Mouse (Mus musculus) stomach, postnatal 0 days (tissue): Measurements from ENCODE around the gene N4bp3. TPM values are rescaled to one million over a fixed set of nuclear protein-coding genes. Genes with fewer than 3 reads are reported as not detected.
"Not testable (repeated sequence)": the region's sequence is repeated elsewhere in the genome, so short reads cannot be mapped to it uniquely, and the experiment has no call there.

Experiments used
- ATAC-seq: fragments of 200-750 bp; cut with Nextera tagmentation; 2 replicates; pipeline ENCODE4 v1.8.0; 2017; ENCODE audit not compliant: low FRiP score, low TSS enrichment
- DNase-seq: peaks from one replicate; pipeline ENCODE4 v3.0.0-alpha.2; 2016; ENCODE audit warnings: low spot score
- H3K27ac ChIP-seq: fragments of 300-500 bp; sonication (generic); replicated peaks from 2 replicates; pipeline ENCODE4 v1.5.1; 2014; ENCODE audit warnings: mild to moderate bottlenecking, control low read depth
- H3K27me3 ChIP-seq: fragments of 300-500 bp; sonication (generic); 2 replicates; pipeline ENCODE4 v1.6.1; 2014; ENCODE audit warnings: low read length; ENCODE audit not compliant: control insufficient read depth, insufficient read depth
- H3K36me3 ChIP-seq: fragments of 300-500 bp; sonication (generic); 2 replicates; pipeline ENCODE4 v1.6.1; 2014; ENCODE audit warnings: low read length, mixed read lengths; ENCODE audit not compliant: control insufficient read depth, insufficient read depth
- H3K4me1 ChIP-seq: fragments of 300-500 bp; sonication (generic); replicated peaks from 2 replicates; pipeline ENCODE4 v1.6.1; 2014; ENCODE audit warnings: antibody characterized with exemption; ENCODE audit not compliant: control insufficient read depth, insufficient read depth
- H3K4me2 ChIP-seq: fragments of 300-500 bp; sonication (generic); replicated peaks from 2 replicates; pipeline ENCODE4 v1.6.1; 2014; ENCODE audit warnings: low read depth, mild to moderate bottlenecking, control low read depth, moderate library complexity
- H3K4me3 ChIP-seq: fragments of 300-500 bp; sonication (generic); 2 replicates; pipeline ENCODE4 v1.5.1; 2014; ENCODE audit warnings: low read depth, low read length, control low read depth
- H3K9ac ChIP-seq: fragments of 300-500 bp; sonication (generic); 2 replicates; pipeline ENCODE4 v1.6.1; 2014; ENCODE audit warnings: mild to moderate bottlenecking, low read length, control low read depth, mixed read lengths
- H3K9me3 ChIP-seq: fragments of 300-500 bp; sonication (generic); 2 replicates; pipeline ENCODE4 v1.6.1; 2016; ENCODE audit warnings: low read length; ENCODE audit not compliant: control insufficient read depth
- CTCF ChIP-seq: IDR thresholded peaks from 2 replicates; pipeline ENCODE4 v1.5.1; 2016; ENCODE audit warnings: antibody characterized with exemption, low read depth, mild to moderate bottlenecking, moderate library complexity
- EP300 ChIP-seq: optimal IDR thresholded peaks from 2 replicates; pipeline ENCODE3; 2016; ENCODE audit warnings: antibody characterized with exemption
- WGBS: fragments of 180-500 bp; shearing (Covaris S2); extraction: QIAGEN DNeasy Blood & Tissue Kit; methylation state at CpG from one replicate; pipeline ENCODE4 v1.1.7; 2014; 5-methylcytosine and 5-hydroxymethylcytosine counted together
- polyA plus RNA-seq: library from polyadenylated mRNA; unstranded; fragments of >200 nt; fragmentation: Nextera tagmentation; extraction: Ambion mirVana; gene quantifications from 2 replicates; pipeline ENCODE4 v1.2.1, GENCODE M21; 2015

N4bp3 gene
- 16.1 and 16.8 TPM in 2 replicates for polyA plus RNA-seq

DNA sequence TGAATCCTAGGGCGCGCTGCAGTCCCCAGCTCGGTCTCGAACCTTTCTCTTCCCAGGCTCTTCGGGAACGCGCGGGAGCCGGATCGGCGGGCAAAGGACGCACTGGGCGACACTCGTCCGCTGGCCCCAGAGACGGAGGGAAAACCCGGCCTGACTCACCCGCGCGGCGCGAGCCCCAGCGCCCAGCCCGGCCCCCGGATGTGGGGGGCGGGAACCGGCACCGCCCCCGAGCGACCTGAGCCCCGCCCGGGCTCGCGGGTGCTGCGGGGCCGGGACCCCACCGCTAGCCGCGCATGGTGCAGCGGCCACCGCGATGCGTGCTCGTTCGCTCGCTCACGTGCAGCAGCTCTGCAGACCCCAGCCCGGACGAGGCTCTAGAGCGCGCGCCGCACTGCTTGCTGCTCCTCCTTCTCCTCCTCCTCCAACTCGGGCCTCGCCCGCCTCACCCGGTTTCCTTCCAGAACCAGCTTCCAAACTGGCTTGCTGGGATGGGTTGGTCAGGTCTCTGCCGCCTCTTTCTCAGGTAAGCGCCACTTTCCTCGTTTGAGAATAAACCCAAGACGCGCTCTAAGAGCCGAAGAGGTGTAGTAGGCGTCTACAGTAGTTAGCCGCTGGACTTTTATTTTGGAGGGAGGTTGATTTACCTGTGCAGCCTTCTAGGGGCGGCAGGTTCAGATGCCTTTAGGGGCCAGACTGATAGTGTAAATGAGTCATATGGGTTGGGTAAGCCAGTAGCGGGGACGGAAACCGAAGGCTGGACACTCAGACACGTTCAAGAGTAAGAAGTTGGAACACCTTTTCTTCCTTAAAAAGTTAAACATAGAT, at the start of gene N4bp3, which contains the start of gene D930048N14Rik:
Gene N4bp3, minus strand, starts transcription at position 152 of the 825 bp plus-strand sequence.
Gene D930048N14Rik, plus strand, starts transcription at position 264 of the 825 bp plus-strand sequence.
- Histone ChIP-seq H3K27me3 (no peaks in the 10 kb centered on the region), H3K36me3 (no peaks in the 10 kb centered on the region), H3K4me2 (peak within 1 kb of the TSS; percentile 97), H3K4me1 (peaks cover 3% of the 10 kb centered on the region; the same call in 1 of the 2 replicates), H3K9me3 (no peaks in the 10 kb centered on the region), H3K27ac (peak within 1 kb of the TSS; percentile 86), H3K4me3 (peak within 1 kb of the TSS; percentile 66), H3K9ac (peak within 1 kb of the TSS; percentile 76)
- TF ChIP-seq EP300 (no peak), CTCF (no peak)
- DNase-seq (peak; percentile 89), ATAC-seq (peak; percentile 87)
- 2% methylated on average over 64 of the region's 70 CpGs for WGBS

DNA sequence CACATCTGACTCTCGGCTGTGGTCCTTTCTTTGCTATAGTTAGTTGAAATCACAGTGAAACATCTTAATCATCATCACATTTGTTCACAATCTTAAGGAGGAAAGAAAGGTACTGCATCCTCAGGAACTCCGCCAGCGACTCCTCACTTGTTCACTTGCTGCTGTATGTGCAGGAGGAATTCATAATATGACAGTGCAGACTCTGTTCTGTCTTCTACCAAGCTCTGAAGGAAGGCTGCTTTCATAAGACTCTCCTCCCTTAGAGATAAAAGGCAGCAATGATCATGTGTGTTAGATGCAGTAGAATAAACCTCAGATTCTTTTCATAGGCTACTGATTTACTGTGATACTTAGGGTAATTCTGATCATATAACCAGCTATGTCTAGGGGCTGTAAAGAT, 44.3 kb upstream of the N4bp3 start:
- Histone ChIP-seq H3K4me3 (no peak overlapping the region), H3K4me2 (no peak overlapping the region), H3K9me3 (no peaks in the 10 kb centered on the region), H3K27ac (no peak overlapping the region), H3K27me3 (no peaks in the 10 kb centered on the region), H3K36me3 (peaks cover 5% of the 10 kb centered on the region), H3K4me1 (no peaks in the 10 kb centered on the region), H3K9ac (no peak overlapping the region)
- 91% methylated on average over 3 of the region's 3 CpGs for WGBS
- ATAC-seq = no peak
- no peak for TF ChIP-seq CTCF
- no peak for TF ChIP-seq EP300
- DNase-seq = no peak

DNA sequence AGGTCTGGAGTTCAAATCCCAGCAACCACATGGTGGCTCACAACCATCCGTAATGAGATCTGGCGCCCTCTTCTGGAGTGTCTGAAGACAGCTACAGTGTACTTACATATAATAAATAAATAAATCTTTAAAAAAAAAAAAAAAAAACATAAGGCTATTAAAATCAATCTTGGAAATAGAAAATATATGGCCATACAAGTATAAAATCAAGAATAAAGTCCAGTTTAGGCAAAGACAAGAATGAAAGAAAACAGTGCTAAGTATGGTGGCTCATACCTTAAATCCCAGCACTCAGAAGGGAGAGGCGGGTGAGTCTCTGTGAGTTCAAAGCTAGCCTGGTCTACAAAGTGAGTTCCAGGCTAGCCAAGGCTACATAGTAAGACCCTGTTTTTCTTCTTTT, 40.0 kb upstream of the N4bp3 start:
- not testable (repeated sequence) for H3K4me2 ChIP-seq, H3K27me3 ChIP-seq, H3K9me3 ChIP-seq, H3K4me1 ChIP-seq, H3K27ac ChIP-seq, ATAC-seq, H3K9ac ChIP-seq, H3K36me3 ChIP-seq, DNase-seq, H3K4me3 ChIP-seq
- WGBS = 100% methylated on average over 1 of the region's 3 CpGs

DNA sequence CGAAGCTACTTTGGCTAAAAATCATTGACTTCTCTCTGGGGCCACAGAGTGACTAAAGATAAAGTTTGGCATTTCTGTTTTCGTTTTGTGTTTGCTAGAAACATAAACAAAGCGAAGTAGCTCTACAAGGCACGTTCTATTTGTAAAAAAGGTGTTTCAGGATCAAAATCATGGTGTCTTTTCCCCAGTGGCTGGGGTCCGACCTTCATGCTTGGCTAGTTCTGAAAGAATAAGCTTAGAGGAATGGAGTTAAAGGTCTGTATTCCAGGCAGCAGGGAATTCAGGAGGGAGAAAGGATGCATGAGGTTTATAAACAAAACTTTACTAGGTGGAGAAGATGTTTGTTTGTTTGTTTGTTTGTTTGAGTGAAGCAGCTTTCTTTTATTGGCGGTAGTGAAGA, 38.7 kb upstream of the N4bp3 start:
- no peak for TF ChIP-seq EP300
- no peak for TF ChIP-seq CTCF
- peaks cover 3% of the 10 kb centered on the region; the same call in 1 of the 2 replicates for H3K4me1 ChIP-seq
- H3K4me2 ChIP-seq = peak overlapping the region; percentile 57
- no peak for ATAC-seq
- no peak for DNase-seq
- 23% methylated on average over 6 of the region's 6 CpGs for WGBS
- H3K36me3 ChIP-seq = no peaks in the 10 kb centered on the region; the same call in 1 of the 2 replicates
- no peaks in the 10 kb centered on the region for H3K9me3 ChIP-seq
- H3K27ac ChIP-seq = peak overlapping the region; percentile 100
- no peak overlapping the region for H3K9ac ChIP-seq
- peak overlapping the region; percentile 70 for H3K4me3 ChIP-seq
- H3K27me3 ChIP-seq = no peaks in the 10 kb centered on the region

DNA sequence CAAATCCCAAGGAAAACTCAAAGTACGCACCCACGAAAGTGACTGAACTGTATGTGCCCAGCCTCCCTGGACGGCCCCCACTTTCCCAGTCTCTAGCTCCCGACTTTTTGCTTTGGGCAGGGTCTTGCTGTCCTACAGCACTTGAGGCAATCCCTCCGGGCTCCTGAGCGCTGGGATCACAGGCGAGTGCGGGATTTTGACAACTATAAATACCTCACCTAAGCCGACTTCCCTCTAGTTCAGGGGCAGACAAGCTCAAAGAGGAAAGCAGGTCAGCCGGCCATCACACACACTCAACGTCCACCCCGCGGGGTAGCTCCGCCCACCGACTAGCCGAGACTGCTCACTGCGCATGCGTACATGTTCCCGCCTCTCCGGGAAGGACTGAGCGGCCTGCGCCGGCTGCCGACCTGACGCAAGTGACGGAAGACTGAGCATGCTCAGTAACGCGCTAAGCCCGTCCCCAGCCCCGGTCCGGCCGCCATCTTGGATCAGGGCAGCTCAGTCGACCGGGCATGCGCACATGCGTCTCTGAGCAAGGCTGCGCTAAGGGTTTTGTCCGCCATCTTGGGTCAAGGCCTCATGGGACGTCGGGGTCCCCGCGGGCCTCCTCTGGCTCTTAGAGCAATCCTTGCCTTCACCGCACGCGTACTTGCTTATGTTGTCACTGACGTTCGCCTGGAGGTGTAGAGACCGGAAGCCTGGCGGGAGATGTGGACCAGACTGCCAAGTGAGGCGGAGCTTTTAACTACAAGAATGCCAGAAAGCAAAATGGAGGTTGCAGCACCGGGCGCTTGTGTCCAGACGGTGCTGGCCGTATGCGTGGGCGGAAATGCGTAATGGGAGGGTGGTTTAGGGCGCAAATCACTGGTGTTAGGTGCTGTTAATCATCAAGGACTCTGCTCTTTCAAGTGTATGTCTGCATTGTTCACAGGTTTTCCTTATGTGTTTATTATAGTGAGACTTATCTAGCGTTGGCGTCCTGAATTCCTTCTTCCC, 38.0 kb upstream of the N4bp3 start, which contains the start of gene 0610009B22Rik:
Gene 0610009B22Rik, minus strand, starts transcription at position 545 of the 999 bp plus-strand sequence.
- Histone ChIP-seq H3K36me3 (no peaks in the 10 kb centered on the region; the same call in 1 of the 2 replicates), H3K27me3 (no peaks in the 10 kb centered on the region), H3K4me2 (peak within 1 kb of the TSS; percentile 85), H3K9ac (peak within 1 kb of the TSS; percentile 87), H3K4me3 (peak within 1 kb of the TSS; percentile 70), H3K27ac (peak within 1 kb of the TSS; percentile 100), H3K4me1 (peaks cover 3% of the 10 kb centered on the region; the same call in 1 of the 2 replicates), H3K9me3 (no peaks in the 10 kb centered on the region)
- DNase-seq = peak; percentile 100
- WGBS = under 1% methylated on average over 60 of the region's 60 CpGs
- ATAC-seq = peak; percentile 98
- TF ChIP-seq EP300 (no peak), CTCF (no peak)
